Comparison of ENCODE assay signal across 21 mouse cellular contexts in genomic region chr10:80911891-80912290, GRCm38 (mm10). TPM values are rescaled to one million over a fixed set of nuclear protein-coding genes. Genes with fewer than 3 reads are reported as not detected.
"Had no signal": no experiment of that assay in that cellular context is flagged by ENCODE, and none has a peak within 500 bp of the region (broad histone marks: within the 10 kb centered on the region; RNA-seq: fewer than 3 reads in every experiment).

No protein-coding gene starts in this region.

- H3K27ac ChIP-seq: midbrain, embryonic 10.5 days; midbrain, embryonic 12.5 days; midbrain, embryonic 15.5 days; neural tube, embryonic 13.5 days; neural tube, embryonic 15.5 days; stomach, embryonic 15.5 days; stomach, postnatal 0 days had no signal

- DNase-seq: lung, adult 18-20 months; lung, embryonic 14.5 days; lung, postnatal 10 days; retina, postnatal 1 day; right cerebral cortex, adult 18-20 months; right cerebral cortex, postnatal 25 days; right cerebral cortex, postnatal 4 days; thymus, adult 2 months; thymus, postnatal 25 days; thymus, postnatal 4 days had no signal

- H3K9me3 ChIP-seq: midbrain, embryonic 10.5 days; midbrain, embryonic 12.5 days; midbrain, embryonic 15.5 days; neural tube, embryonic 13.5 days; neural tube, embryonic 15.5 days; stomach, embryonic 15.5 days had no signal

- H3K4me3 ChIP-seq: midbrain, embryonic 10.5 days; midbrain, embryonic 12.5 days; midbrain, embryonic 15.5 days; neural tube, embryonic 13.5 days; neural tube, embryonic 15.5 days; stomach, embryonic 15.5 days had no signal

- H3K27me3 ChIP-seq: midbrain, embryonic 12.5 days; midbrain, embryonic 15.5 days; neural tube, embryonic 13.5 days; neural tube, embryonic 15.5 days; stomach, embryonic 15.5 days had no signal

- H3K9ac ChIP-seq: lung, embryonic 14.5 days; midbrain, embryonic 12.5 days; midbrain, embryonic 15.5 days; neural tube, embryonic 13.5 days; neural tube, embryonic 15.5 days; stomach, embryonic 15.5 days had no signal

- H3K4me2 ChIP-seq: lung, embryonic 14.5 days; midbrain, embryonic 12.5 days; midbrain, embryonic 15.5 days; neural tube, embryonic 13.5 days; neural tube, embryonic 15.5 days; stomach, embryonic 15.5 days had no signal

- ATAC-seq: midbrain, embryonic 15.5 days had no signal

RNA-seq across cellular contexts. Expression of gene Tmprss9, which starts 40.2 kb away (rescaled TPM):
- total RNA-seq: megakaryocyte, adult 5-6 weeks; megakaryocyte-erythroid progenitor cell, adult 5-6 weeks; monocyte, adult 5-6 weeks had no signal
- polyA plus RNA-seq: lung, embryonic 16.5 days; stomach, embryonic 15.5 days had no signal
